Mouse (Mus musculus): ENCODE results near the gene Treh.

Treh gene

DNA sequence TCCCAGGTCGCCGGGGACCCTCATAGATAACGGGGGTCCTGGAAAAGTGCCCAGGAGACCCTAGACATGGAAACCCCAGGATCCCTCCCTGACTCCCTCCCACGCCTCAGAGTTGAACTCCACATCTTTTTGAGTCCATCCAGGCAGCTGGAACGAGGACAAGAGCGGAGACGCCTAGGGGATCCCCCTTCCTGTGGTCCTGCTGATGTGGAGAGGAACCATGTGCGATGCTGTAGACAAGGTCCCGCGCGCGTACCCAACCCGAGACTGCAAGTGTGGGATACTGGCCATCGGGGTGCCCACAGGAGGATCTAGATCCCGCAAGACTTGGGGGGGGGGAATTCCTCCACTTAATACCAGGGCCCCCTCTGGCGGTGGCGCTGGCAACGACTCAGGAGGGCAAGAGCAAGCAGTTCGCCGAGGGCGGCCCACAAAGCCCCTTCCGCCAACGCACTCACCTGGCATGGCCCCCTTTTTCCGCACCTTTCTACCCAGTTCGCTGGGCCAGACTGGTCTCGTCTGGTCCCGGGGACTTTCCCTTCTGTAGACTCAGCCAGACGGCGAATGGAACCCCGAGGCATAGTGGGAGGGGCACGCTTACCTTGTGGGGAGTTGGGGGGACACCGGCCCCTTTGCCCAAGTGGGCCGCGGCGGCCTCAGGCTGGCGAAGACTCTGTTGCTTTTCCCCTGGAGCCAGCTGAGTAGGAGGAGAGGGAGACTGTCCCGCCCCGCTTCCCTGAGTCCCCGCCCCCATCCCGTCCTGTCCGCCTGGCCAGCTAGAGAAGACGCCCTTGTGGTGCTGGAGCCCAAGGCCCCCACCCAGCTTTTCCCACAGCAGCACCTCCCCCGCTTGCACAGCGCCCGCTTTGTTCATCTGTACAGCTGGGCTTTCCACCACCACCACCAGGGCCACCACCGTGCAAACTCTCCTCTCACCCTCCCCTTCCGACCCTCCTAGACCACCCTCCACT, 61.8 kb downstream of the Treh start, which contains the start of gene Phldb1:
Phldb1 (minus strand) TSS at position 675 of the 971 bp plus-strand sequence.
- peak; percentile 72 for DNase-seq (ENCODE audit: low spot score)

DNA sequence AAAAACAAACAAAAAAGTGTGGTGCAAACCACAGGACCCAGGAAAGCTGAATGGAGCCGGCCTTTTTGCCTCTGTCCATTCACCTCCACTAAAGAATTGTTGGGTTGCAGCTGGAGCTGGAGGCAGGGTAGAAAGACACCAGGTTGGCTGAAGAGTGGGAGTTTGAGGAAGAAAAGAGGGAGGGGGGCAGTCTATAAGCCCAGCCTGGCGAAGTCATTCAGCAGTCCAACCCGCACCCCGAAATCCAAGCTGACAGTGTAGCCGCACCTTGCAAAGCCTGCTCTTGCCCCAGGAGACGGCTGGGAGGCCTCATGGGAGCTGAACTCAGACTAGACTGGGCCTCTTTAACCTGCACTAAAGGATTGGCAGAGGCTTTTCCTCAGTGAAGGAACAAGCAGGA, 62.9 kb downstream of the Treh start:
- DNase-seq (ENCODE audit: low spot score) = no peak

All from embryo, embryonic 10 days (tissue).